Mouse (Mus musculus) kidney, adult 2 months (tissue): ENCODE data around the gene Vps13c.

Experiments
- CTCF ChIP-seq: fragments of 200-500 bp; conservative IDR thresholded peaks from 2 replicates; pipeline ENCODE4 v1.5.1; 2011; ENCODE audit warnings: low read depth, mild to moderate bottlenecking, control low read depth, low read length, moderate library complexity, mixed read lengths; ENCODE audit not compliant: insufficient read depth, insufficient read length
- POLR2A ChIP-seq: fragments of 200-500 bp; IDR thresholded peaks from one replicate; pipeline ENCODE4 v1.6.1; 2011; ENCODE audit warnings: low read depth, low read length, control low read depth

DNA sequence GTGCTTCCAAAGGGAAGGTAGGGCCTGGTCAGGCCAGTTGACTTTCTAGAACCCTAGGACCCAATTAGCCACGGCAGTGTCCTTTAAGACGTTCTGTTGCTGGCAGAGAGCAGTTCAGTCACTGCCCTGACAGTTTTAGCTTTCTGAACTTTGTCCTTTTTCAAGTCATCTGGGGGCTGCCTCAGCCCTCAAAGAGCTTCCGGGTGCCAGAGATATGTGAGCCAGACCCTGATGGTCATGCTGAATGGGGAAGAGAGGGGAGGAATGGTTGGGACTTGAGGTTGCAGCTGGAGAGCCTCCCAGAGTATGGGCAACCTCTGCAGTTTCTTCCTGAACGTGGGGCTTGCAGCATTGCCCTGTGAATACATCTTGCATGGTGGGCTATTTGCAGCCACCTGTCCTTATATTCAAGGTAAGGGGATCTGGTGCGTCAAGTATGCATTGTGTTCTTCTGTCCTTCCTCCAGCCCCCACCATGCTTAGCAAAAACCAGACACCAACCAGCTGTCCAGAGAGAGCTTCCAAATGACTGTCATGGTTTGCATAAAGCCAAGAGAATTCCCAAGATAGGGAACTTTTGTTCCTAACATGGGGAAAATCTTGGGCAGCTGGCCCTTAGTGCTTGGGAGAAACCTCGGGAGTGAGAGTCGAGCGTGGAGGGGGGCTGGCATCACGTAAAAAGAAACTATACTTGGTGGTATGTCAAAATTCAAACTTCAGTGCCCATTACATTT is 182.3 kb downstream of the Vps13c start:
- TF ChIP-seq CTCF (no peak), POLR2A (no peak)
